Mouse (Mus musculus): Measurements from ENCODE around the gene Tbc1d10c.

DNA sequence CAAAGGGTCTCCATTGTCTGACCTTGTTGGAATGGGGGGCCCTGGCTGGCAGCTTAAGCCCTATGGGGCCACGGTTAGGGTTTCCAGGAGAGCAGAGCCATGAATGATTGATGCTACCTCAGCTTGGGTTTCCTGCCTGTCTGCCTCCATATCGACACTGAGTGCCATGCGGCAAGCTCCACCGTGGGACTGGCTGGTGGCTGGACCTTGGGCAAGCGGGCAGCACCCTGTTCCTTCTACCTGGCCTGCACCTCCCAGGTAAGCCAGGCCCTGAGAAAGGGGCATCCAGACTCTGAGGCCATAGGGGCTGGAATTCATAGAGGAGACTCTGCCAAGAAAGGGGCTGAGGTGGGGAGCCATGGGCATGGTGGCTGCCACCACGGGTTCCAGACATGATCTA is 50.9 kb downstream of the Tbc1d10c start:
- TF ChIP-seq POLR2A (IDR thresholded peaks at IDR 0.05; ENCODE audit: low read depth, low read length) = no peak
- TF ChIP-seq CTCF (IDR thresholded peaks at IDR 0.05; ENCODE audit: extremely low read depth, insufficient read depth, insufficient read length, insufficient replicate concordance) = no peak
